Mouse (Mus musculus) brain, embryonic 14.5 days (tissue): Measurements from ENCODE around the gene Nrxn3. TPM values are rescaled to one million over a fixed set of nuclear protein-coding genes. Genes with fewer than 3 reads are reported as not detected.

Experiments
- DNase-seq: peaks from one replicate; pipeline ENCODE4 v3.0.0-alpha.2; 2011; ENCODE audit warnings: low read depth
- CTCF ChIP-seq: fragments of 200-500 bp; IDR thresholded peaks from 2 replicates; pipeline ENCODE4 v1.5.1; 2012; ENCODE audit warnings: inconsistent platforms, mild to moderate bottlenecking, moderate library complexity, borderline replicate concordance; ENCODE audit not compliant: insufficient read depth, insufficient read length; ENCODE audit errors: extremely low read depth
- POLR2A ChIP-seq: fragments of 200-500 bp; IDR thresholded peaks from 2 replicates; pipeline ENCODE4 v1.6.1; 2012; ENCODE audit warnings: mild to moderate bottlenecking, inconsistent platforms, borderline replicate concordance; ENCODE audit not compliant: poor library complexity, insufficient read depth, insufficient read length, severe bottlenecking; ENCODE audit errors: extremely low read depth
- polyA plus RNA-seq: library from polyadenylated mRNA; depleted of rRNA; stranded (reverse); fragments of >200 nt; gene quantifications from 2 replicates; pipeline ENCODE4 v1.2.3, GENCODE M21; 2012

Gene Nrxn3
- polyA plus RNA-seq, 1 experiment, result 67.8 TPM

DNA sequence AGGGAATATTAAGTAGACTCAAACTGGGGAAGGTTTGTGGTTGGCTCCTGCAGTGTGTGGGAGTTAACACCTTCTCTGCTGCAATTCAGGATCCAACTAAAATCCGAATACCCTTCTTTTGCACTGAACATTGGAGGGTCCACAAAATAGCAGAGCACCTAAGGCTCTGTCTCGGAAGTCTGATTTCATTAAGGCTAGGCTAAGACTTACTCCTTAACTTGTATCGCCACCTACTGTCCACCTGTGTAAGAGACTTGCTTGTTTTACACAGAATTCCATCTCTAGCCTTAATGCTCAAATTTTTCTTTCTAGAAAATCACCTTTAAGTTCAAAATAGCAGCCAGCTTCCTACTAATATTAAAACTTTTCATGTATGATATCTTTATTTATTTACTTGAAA is 660.6 kb downstream of the Nrxn3 start:
- DNase-seq, result peak; percentile 88
- TF ChIP-seq CTCF, result peak; percentile 50; the same call in 1 of the 2 replicates
- TF ChIP-seq POLR2A, result no peak

DNA sequence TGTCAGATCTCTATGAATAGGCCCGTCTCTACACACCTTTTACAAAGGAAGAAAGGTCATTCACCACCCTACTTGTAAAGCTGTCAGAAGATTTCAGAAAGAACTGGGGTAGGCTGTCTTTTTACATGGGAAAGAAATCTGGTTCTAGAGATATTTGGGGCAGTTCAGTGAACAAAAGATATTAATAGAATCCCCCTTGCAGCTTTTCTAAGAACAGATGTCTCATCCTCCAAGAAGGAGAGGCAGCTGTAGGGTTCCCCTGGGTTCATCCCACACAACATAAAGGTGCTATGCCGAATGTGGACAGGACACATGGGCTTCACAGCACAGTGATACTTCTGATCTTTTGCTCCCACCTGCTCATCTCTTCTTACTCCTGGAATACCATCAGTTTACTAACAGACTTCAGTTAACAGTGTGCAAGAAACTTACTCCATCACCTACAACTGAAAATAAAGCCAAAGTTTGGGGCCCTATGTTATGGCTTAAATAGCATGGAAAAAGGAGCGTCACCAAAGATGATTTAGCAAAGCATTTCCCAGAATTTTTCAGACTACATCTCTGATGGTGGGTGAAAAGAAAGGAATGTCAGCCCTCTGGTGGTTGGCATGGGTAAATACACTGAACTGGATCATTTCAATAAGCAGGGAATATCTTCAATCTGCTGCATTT is 672.6 kb downstream of the Nrxn3 start:
- peak; percentile 63 for DNase-seq
- TF ChIP-seq POLR2A (no peak), CTCF (peak; percentile 57; the same call in 1 of the 2 replicates)

DNA sequence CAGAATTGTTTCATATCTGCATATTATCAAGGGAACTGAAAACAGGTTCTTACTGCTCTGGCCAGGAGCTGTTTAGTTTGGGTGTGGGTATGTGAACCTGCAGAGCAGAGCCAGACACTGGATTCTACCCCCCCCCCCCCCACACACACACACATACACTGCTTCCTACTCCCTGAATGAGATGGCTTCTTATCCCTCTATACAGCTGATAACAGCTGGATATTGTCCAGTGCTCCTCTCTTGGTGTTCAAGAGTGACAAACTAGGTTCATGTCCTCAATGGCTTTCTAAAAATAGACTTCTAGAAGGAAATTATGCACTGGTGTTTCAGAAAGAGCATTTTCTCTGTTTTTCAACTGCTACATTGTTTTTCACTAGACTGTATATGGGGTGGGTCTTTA is 713.8 kb downstream of the Nrxn3 start:
- no peak for TF ChIP-seq POLR2A
- TF ChIP-seq CTCF, result no peak

DNA sequence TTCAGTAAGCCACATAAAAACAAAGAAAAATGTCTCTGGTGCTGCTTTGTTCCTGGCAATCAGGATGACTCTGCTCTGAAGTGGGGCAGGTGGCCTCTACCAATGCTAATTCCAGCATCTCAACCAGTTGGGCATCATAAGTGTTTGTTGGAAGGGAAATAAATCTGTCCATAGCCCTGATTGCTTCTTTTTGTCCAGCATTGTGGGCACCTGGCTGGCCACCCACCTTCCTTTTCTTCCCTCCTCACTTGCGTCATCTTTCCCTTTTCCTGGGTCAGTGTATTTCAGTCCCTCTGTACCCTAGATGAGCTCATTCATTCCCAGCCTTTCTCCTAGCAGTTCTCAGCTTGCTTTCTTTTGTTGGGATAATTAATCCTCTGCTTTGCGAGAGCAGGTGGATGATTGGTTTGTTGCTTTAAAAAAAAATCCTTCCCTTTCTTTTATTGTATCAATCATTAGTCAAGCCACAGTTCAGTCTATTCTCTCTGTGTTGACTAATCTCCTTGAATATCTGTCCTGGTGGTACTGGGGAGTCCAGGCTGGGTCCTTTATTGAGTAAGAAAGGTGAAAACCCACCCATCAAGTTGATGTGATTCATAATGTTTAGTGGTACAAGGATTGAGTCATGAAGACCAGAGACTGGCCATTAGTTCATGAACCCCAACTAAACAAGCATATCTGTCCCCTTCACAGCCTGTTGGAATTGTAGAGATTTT is 719.8 kb downstream of the Nrxn3 start:
- peak; percentile 72 for DNase-seq
- TF ChIP-seq POLR2A (no peak), CTCF (no peak)

More for the DNA sequence above, 713.8 kb downstream of the Nrxn3 start:
- DNase-seq, result no peak

DNA sequence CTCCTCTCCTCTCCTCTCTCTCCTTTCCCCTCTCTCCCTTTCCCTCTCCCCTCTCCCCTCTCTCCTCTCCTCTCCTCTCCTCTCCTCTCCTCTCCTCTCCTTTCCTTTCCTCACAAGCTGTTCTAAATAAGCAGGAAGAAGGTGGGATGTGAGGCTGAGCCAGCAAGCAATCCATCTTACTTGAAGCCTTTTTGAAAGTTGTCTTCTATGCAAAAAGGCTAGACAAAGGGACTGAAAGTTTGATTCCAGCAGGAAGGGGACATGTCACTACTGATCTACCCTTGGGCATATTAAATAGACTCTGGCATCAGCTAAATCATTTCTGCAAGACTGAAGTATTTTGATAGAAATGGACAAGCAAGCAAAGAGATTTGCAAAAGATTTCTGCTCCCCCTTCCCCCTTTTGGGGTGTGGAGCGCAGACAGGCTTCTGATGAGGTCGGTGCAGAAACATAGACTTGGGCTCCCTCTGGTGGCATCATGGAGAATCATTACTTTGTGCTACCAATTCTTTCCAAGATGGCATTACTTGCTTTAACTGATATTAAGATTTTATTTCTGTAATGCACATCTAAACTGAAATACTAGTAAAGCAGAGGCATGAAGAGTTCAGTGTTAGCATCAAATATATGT is 728.1 kb downstream of the Nrxn3 start:
- DNase-seq, result peak; percentile 90
- no peak for TF ChIP-seq POLR2A
- peak; percentile 77 for TF ChIP-seq CTCF

DNA sequence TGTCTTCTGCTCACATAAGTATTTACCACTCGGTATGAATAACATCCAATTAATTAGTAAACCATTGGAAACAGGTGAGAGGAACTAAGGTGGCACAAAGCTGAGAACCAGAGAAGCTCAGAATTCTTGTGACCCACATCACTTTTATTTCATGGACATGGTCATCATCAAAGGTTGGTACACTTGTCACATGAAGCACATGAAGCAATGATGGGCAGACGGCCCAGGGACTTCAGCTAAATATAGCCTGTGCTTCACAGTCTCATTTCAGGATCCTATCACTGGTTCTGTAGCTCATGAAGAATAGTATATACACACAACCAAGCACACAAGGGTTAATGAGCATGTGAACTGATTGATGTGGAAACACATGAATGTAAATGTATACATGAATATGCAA is 747.5 kb downstream of the Nrxn3 start:
- DNase-seq, result no peak
- TF ChIP-seq POLR2A (no peak), CTCF (no peak)

DNA sequence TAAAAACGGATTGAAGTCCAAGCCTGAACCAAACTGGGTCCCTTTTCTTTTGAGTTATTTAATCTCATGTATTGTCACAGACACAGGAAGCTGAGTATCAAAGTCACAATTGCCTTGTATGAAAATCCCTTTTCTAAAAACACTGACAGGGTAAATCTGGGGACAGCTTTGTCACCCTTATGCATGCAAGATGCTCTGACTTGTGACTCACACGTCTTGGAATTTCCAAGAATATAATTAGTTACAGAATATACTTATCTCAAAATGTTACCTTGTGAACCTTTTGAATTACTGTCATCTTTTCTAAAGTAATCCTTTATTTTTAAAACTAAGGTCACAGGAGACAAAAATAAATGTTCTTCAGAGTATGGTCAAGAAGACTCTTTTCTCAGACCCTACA is 748.6 kb downstream of the Nrxn3 start:
- no peak for DNase-seq
- TF ChIP-seq POLR2A (no peak), CTCF (no peak)

DNA sequence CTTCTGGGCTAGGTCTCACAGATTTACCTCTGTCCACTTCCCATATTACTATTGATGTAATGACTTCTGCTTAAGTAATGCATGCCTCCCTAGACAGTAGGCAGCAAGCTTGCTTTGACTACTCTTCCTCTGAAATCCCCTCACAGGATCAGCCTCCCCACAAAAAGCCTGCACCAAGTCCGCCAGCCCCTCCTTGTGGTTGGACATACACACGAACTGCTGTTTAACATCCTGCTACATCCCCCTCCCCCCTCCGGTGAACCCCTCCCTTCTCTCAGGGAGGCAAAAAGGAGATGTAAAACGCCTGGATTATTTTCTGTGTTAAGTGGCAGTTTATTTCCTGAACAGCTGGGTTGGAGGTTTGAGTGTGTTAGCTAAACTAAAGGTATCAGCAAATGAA is 749.2 kb downstream of the Nrxn3 start:
- DNase-seq, result peak; percentile 10

DNA sequence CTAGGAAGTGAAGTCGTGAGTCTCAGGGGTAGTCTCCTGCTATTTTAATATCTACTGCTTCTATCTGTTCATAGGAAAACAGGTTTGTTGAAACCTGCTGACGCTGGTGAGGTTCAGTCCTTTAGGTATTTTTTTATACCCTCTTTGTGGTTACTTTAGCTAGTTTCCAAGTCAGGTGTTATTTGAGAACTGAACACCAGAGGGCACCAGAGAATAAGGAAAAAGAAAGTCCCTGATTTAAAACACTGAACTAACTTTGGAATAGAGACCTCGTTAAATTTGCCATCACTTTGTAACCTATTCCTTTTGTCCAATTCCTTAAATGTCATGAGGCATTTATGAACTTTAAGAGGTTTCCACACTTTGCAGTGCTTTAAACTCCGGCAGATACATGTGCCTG is 756.4 kb downstream of the Nrxn3 start:
- TF ChIP-seq POLR2A (no peak), CTCF (0 out of 2 replicates have a peak, but pooled peaks have one; percentile 13)
- peak; percentile 78 for DNase-seq

More for the DNA sequence above, 749.2 kb downstream of the Nrxn3 start:
- TF ChIP-seq CTCF (no peak), POLR2A (no peak)

DNA sequence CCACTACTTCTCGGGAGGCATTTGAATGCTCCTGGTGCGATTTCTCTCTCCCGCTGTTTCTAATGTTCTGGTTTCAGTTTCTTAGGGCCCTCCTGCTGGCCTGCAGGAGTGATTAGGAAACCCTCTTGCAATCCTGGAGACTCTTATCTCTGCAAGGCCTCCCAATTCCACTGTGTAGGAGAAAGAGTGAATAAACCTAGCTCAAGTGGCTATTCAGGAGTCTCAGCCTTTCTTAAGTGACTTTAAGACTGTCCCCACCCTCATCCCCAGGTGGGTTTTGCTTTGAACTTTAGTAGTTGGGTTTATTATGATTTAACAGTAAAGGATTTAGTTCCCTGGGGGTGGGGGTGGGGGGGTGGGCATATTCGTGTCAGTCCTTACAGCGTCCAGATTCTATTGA is 759.5 kb downstream of the Nrxn3 start:
- TF ChIP-seq CTCF (no peak), POLR2A (no peak)
- no peak for DNase-seq

DNA sequence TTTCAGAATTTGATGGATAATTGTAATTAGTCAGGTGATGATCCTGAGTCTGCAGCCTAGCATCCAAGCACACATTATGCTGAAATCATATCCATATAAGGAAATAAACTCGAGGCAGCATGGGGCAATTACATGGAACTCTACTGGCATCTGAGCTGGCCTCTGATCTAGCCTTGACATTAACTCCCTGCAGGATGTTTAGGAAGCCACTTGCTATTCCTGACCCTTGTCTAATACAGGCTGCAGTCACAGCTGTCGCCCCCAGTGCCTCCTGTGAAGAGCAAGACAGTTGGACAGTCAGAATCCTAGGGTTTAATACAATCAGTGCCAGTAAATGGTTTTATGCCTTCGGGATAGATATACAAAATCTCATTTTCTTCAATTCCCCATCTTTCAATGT is 781.4 kb downstream of the Nrxn3 start:
- TF ChIP-seq POLR2A (no peak), CTCF (no peak)
- peak; percentile 55 for DNase-seq
